Mouse (Mus musculus): ENCODE measurements at regions not wholly inside any gene's neighbourhood (a gene's known extent, or its start where the extent isn't known, plus 50 kb on each side); places are given as distances from the start of the nearest gene placed in this dataset.
"Not testable (repeated sequence)": the region's sequence is repeated elsewhere in the genome, so short reads cannot be mapped to it uniquely, and the experiment has no call there.

DNA sequence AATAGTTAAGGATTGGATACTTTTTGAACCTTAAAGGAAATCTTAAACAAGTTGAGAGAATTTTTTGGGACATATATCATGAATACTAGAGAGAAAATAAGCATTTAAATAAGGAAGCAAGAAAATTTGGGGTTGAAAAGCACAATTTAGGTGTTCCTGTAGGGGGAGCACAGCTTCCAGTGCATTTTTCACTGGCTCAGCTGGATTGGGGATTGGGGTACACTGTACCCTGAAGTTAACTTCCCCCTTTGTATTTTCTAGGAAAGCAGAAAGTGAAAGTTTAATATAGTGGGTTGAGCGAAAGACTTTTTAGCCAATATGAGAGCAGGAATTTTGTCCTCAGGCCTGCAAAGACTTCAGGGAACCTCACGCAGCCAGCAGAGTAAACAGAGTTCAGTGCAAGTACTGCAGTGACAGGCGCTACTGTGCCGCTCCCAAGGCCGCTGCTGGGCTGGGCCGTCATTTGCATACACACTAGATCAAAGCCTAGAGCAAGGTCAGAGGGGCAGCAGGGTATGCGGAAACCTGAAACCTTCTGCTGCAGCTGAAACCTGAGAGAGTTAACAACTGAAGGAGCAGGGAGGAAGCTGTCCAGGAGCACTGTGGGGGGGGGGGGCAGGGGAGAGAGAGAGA is 1111.4 kb downstream of the H2al1n start:
- Histone ChIP-seq H3K27ac (ENCODE audit: low read depth, low read length) (no peak overlapping the region), H3K4me1 (ENCODE audit: control insufficient read depth, insufficient read depth, low read length) (no peaks in the 10 kb centered on the region), H3K9ac (ENCODE audit: low read length) (no peak overlapping the region), H3K4me3 (ENCODE audit: low read depth, low read length) (no peak overlapping the region), H3K36me3 (ENCODE audit: control insufficient read depth, insufficient read depth, low read length) (no peaks in the 10 kb centered on the region), H3K4me2 (no peak overlapping the region), H3K9me3 (ENCODE audit: control insufficient read depth, low read length) (no peaks in the 10 kb centered on the region), H3K27me3 (ENCODE audit: control insufficient read depth, insufficient read depth, low read length) (no peaks in the 10 kb centered on the region)
- peak; percentile 92 for ATAC-seq (ENCODE audit: low FRiP score)
- DNase-seq (ENCODE audit: low spot score, missing footprints) = peak; percentile 88
- 14% methylated on average over 7 of the region's 7 CpGs for WGBS

DNA sequence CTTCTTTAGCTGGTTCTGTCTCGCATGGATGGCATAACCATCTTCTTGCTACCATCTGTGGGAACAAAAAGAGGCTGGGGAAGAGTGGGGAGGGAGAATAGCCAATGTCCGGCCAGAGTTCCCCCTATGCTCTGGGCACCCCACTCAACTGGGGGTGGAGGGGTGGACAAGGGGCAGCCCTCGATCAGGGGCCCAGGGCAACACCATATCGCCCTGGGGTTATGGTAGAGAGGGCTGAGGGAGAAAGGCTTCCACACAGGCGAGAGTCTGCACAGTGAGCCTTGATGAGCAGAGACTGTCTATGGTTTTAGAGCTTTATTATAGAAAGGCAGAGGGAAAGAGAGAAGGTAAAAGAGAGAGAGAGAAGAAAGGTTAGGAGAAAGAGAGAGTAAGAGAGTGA is 1112.0 kb downstream of the H2al1n start:
- no peak overlapping the region for H3K27ac ChIP-seq (ENCODE audit: low read depth, low read length)
- no peak for DNase-seq (ENCODE audit: low spot score, missing footprints)
- ATAC-seq (ENCODE audit: low FRiP score) = peak; percentile 42; the same call in 1 of the 2 replicates

DNA sequence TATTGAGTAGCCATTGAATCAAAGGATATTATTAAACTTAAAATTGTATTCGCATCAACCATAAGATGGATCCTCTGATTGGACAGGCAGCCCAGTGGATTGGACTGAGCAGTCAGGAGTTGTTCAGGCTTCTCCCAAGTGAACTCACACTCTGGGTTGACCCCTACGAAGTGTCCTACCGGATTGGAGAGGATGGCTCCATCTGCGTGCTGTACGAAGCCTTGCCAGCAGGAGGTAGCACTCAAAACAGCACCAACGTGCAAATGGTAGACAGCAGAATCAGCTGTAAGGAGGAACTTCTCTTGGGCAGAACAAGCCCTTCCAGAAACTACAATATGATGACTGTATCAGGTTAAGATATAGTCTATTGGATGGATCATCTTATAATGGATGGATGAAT is 1154.2 kb downstream of the H2al1n start:
- H3K27ac ChIP-seq (ENCODE audit: low read depth, low read length); H3K9ac ChIP-seq (ENCODE audit: low read length); H3K9me3 ChIP-seq (ENCODE audit: control insufficient read depth, low read length); H3K27me3 ChIP-seq (ENCODE audit: control insufficient read depth, insufficient read depth, low read length); H3K4me2 ChIP-seq; DNase-seq (ENCODE audit: low spot score, missing footprints); H3K4me3 ChIP-seq (ENCODE audit: low read depth, low read length); H3K4me1 ChIP-seq (ENCODE audit: control insufficient read depth, insufficient read depth, low read length); H3K36me3 ChIP-seq (ENCODE audit: control insufficient read depth, insufficient read depth, low read length): not testable (repeated sequence)
- 89% methylated on average over 6 of the region's 6 CpGs for WGBS
- ATAC-seq (ENCODE audit: low FRiP score) = peak; percentile 73; the same call in 1 of the 2 replicates

More for the DNA sequence above, 1112.0 kb downstream of the H2al1n start:
- Histone ChIP-seq H3K4me2 (no peak overlapping the region), H3K36me3 (ENCODE audit: control insufficient read depth, insufficient read depth, low read length) (no peaks in the 10 kb centered on the region), H3K27me3 (ENCODE audit: control insufficient read depth, insufficient read depth, low read length) (no peaks in the 10 kb centered on the region), H3K9me3 (ENCODE audit: control insufficient read depth, low read length) (no peaks in the 10 kb centered on the region), H3K4me1 (ENCODE audit: control insufficient read depth, insufficient read depth, low read length) (no peaks in the 10 kb centered on the region), H3K4me3 (ENCODE audit: low read depth, low read length) (no peak overlapping the region), H3K9ac (ENCODE audit: low read length) (no peak overlapping the region)
- WGBS = 34% methylated on average over 5 of the region's 5 CpGs

All from midbrain, embryonic 11.5 days (tissue).